Mouse (Mus musculus): ENCODE measurements around the gene Fry.

Fry gene

GRCm38 (mm10) chr5:150168712-150169111 lies 50.3 kb downstream of the Fry start:
- peak; percentile 45 for DNase-seq (ENCODE audit: low read depth, low spot score)

GRCm38 (mm10) chr5:150171562-150171961 lies 53.1 kb downstream of the Fry start:
- no peak for DNase-seq (ENCODE audit: low read depth, low spot score)

- no peak for DNase-seq (ENCODE audit: low read depth, low spot score)
Observed at GRCm38 (mm10) chr5:150173869-150174268, 55.4 kb downstream of the Fry start.

- DNase-seq (ENCODE audit: low read depth, low spot score), result no peak
Observed at GRCm38 (mm10) chr5:150174950-150175349, 56.5 kb downstream of the Fry start.

GRCm38 (mm10) chr5:150176251-150177015 lies 58.0 kb downstream of the Fry start:
- DNase-seq (ENCODE audit: low read depth, low spot score), result no peak

- DNase-seq (ENCODE audit: low read depth, low spot score), result no peak
Observed at GRCm38 (mm10) chr5:150177757-150178156, 59.3 kb downstream of the Fry start.

- no peak for DNase-seq (ENCODE audit: low read depth, low spot score)
Observed at GRCm38 (mm10) chr5:150178194-150178801, 59.9 kb downstream of the Fry start.

GRCm38 (mm10) chr5:150180985-150181607 lies 62.7 kb downstream of the Fry start:
- no peak for DNase-seq (ENCODE audit: low read depth, low spot score)

GRCm38 (mm10) chr5:150184959-150185358 lies 66.5 kb downstream of the Fry start:
- no peak for DNase-seq (ENCODE audit: low read depth, low spot score)

- no peak for DNase-seq (ENCODE audit: low read depth, low spot score)
Observed at GRCm38 (mm10) chr5:150186121-150186520, 67.7 kb downstream of the Fry start.

- no peak for DNase-seq (ENCODE audit: low read depth, low spot score)
Observed at GRCm38 (mm10) chr5:150186676-150187075, 68.2 kb downstream of the Fry start.

GRCm38 (mm10) chr5:150188031-150188430 lies 69.6 kb downstream of the Fry start:
- no peak for DNase-seq (ENCODE audit: low read depth, low spot score)

- no peak for DNase-seq (ENCODE audit: low read depth, low spot score)
Observed at GRCm38 (mm10) chr5:150190454-150191358, 72.3 kb downstream of the Fry start.

GRCm38 (mm10) chr5:150195514-150196210 lies 77.2 kb downstream of the Fry start:
- DNase-seq (ENCODE audit: low read depth, low spot score), result no peak

- DNase-seq (ENCODE audit: low read depth, low spot score), result no peak
Observed at GRCm38 (mm10) chr5:150196211-150196585, 77.8 kb downstream of the Fry start.

- no peak for DNase-seq (ENCODE audit: low read depth, low spot score)
Observed at GRCm38 (mm10) chr5:150196881-150197311, 78.5 kb downstream of the Fry start.

GRCm38 (mm10) chr5:150206749-150207148 lies 88.3 kb downstream of the Fry start:
- DNase-seq (ENCODE audit: low read depth, low spot score), result no peak

GRCm38 (mm10) chr5:150207596-150207995 lies 89.2 kb downstream of the Fry start:
- DNase-seq (ENCODE audit: low read depth, low spot score), result no peak

- no peak for DNase-seq (ENCODE audit: low read depth, low spot score)
Observed at GRCm38 (mm10) chr5:150208009-150208408, 89.6 kb downstream of the Fry start.

- DNase-seq (ENCODE audit: low read depth, low spot score), result no peak
Observed at GRCm38 (mm10) chr5:150214081-150214480, 95.6 kb downstream of the Fry start.

GRCm38 (mm10) chr5:150216066-150216465 lies 97.6 kb downstream of the Fry start:
- no peak for DNase-seq (ENCODE audit: low read depth, low spot score)

Data from retina, adult 2 months (tissue).